Mouse (Mus musculus): ENCODE data around the gene Ppp1r27. TPM values are rescaled to one million over a fixed set of nuclear protein-coding genes. Genes with fewer than 3 reads are reported as not detected.
A peak's percentile ranks its signal among the peaks of the same experiment; 100 is the strongest.
"Not testable (repeated sequence)": the region's sequence is repeated elsewhere in the genome, so short reads cannot be mapped to it uniquely, and the experiment has no call there.

The Ppp1r27 gene
- polyA plus RNA-seq, 1 experiment from 2014 or later: not detected

- no peak for ATAC-seq
- Histone ChIP-seq H3K4me1 (replicated peaks) (no peaks in the 10 kb centered on the region), H3K4me2 (replicated peaks) (no peak overlapping the region), H3K9ac (replicated peaks) (no peak overlapping the region), H3K27ac (no peak overlapping the region), H3K27me3 (no peaks in the 10 kb centered on the region), H3K36me3 (no peaks in the 10 kb centered on the region), H3K9me3 (no peaks in the 10 kb centered on the region), H3K4me3 (replicated peaks) (no peak overlapping the region)
- WGBS: 84% methylated on average over 9 of the region's 9 CpGs
These were observed 30.4 kb downstream of the Ppp1r27 start for GRCm38 (mm10) chr11:120520498-120520897.

GRCm38 (mm10) chr11:120519738-120520137, 31.2 kb downstream of the Ppp1r27 start:
- ATAC-seq: no peak
- Histone ChIP-seq H3K27me3 (no peaks in the 10 kb centered on the region), H3K4me3 (replicated peaks) (no peak overlapping the region), H3K9ac (replicated peaks) (0 out of 2 replicates have a peak overlapping the region, but pooled peaks have one; percentile 2), H3K27ac (no peak overlapping the region), H3K4me2 (replicated peaks) (no peak overlapping the region), H3K36me3 (no peaks in the 10 kb centered on the region), H3K9me3 (no peaks in the 10 kb centered on the region), H3K4me1 (replicated peaks) (no peaks in the 10 kb centered on the region)
- 58% methylated on average over 9 of the region's 9 CpGs for WGBS

DNA sequence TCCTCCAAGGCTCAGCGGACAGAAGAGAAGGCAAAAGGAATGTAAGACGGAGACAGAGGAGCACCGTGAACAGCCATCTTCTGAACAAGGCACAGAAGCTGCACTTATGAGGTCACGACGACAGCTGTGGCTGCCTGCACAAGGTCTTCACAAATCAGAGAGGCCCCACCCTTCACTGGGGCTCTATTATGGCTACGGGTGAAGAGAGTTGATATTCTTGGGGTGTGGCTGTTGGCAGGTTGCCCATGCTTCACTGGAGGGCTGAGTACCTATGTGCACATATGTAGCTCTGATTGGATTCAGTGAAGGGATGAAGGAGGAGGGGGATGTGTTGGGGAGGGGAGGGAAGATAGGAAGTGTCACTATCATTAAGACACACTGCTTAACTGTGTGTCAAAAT, 32.4 kb downstream of the Ppp1r27 start:
- Histone ChIP-seq H3K4me2 (replicated peaks) (no peak overlapping the region), H3K36me3 (no peaks in the 10 kb centered on the region), H3K27ac (no peak overlapping the region), H3K4me3 (replicated peaks) (no peak overlapping the region), H3K4me1 (replicated peaks) (no peaks in the 10 kb centered on the region), H3K27me3 (no peaks in the 10 kb centered on the region), H3K9me3 (no peaks in the 10 kb centered on the region), H3K9ac (replicated peaks) (no peak overlapping the region)
- ATAC-seq: no peak
- WGBS: 80% methylated on average over 6 of the region's 6 CpGs

GRCm38 (mm10) chr11:120518027-120518426, 32.9 kb downstream of the Ppp1r27 start:
- WGBS: 70% methylated on average over 6 of the region's 6 CpGs
- no peak overlapping the region for H3K4me3 ChIP-seq (replicated peaks)
- H3K9me3 ChIP-seq: no peaks in the 10 kb centered on the region
- no peaks in the 10 kb centered on the region for H3K36me3 ChIP-seq
- H3K4me2 ChIP-seq (replicated peaks): no peak overlapping the region
- H3K4me1 ChIP-seq (replicated peaks): no peaks in the 10 kb centered on the region
- H3K27ac ChIP-seq: no peak overlapping the region
- H3K27me3 ChIP-seq: no peaks in the 10 kb centered on the region
- no peak overlapping the region for H3K9ac ChIP-seq (replicated peaks)
- ATAC-seq: no peak

DNA sequence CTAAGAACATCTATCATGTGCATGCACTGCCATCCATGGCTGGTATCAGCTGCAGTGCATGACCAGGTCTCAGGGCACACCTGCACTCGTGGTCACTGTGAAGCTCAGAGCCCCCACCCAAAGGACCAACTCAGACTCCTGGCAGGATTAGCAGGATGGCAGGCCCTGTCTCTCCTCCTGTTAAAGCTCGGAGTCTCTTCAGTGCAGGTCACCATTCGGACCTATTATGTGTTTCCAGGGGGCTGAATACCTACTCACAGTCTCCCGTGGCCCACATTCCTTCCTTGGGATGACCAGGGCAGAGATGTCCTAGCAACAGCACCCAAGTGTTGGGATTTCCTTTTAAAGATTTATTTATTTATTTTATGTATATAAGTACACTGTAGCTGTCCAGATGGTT, 33.8 kb downstream of the Ppp1r27 start:
- no peak overlapping the region for H3K9ac ChIP-seq (replicated peaks)
- ATAC-seq: no peak
- no peak overlapping the region for H3K4me3 ChIP-seq (replicated peaks)
- H3K27ac ChIP-seq: no peak overlapping the region
- WGBS: 71% methylated on average over 4 of the region's 4 CpGs
- no peaks in the 10 kb centered on the region for H3K9me3 ChIP-seq
- H3K4me1 ChIP-seq (replicated peaks): no peaks in the 10 kb centered on the region
- H3K27me3 ChIP-seq: no peaks in the 10 kb centered on the region
- no peak overlapping the region for H3K4me2 ChIP-seq (replicated peaks)
- no peaks in the 10 kb centered on the region for H3K36me3 ChIP-seq

- H3K27ac ChIP-seq: no peak overlapping the region
- H3K4me3 ChIP-seq (replicated peaks): no peak overlapping the region
- no peak overlapping the region for H3K4me2 ChIP-seq (replicated peaks)
- peaks cover 5% of the 10 kb centered on the region; the same call in 1 of the 2 replicates for H3K4me1 ChIP-seq (replicated peaks)
- no peaks in the 10 kb centered on the region for H3K9me3 ChIP-seq
- no peaks in the 10 kb centered on the region for H3K27me3 ChIP-seq
- no peak overlapping the region for H3K9ac ChIP-seq (replicated peaks)
- no peaks in the 10 kb centered on the region for H3K36me3 ChIP-seq
- peak; percentile 79 for ATAC-seq
- WGBS: 16% methylated on average over 17 of the region's 17 CpGs
These were observed 35.3 kb downstream of the Ppp1r27 start for GRCm38 (mm10) chr11:120515611-120516010.

DNA sequence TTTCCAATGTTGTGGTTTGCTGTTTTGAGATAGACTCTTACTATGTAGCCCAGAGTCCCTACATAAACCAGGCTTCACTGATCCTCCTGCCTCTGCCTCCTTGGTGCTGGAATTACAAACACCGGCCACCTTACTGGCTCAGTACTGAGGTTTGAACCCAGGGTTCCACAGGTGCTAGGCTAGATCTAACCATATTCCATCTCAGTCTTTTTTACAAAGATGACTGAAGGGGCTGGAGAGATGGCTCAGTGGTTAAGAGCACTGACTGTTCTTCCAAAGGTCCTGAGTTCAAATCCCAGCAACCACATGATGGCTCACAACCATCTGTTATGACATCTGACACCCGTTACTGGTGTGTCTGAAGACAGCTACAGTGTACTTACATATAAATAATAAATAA, 36.7 kb downstream of the Ppp1r27 start:
- H3K4me1 ChIP-seq (replicated peaks): peaks cover 12% of the 10 kb centered on the region; the same call in 1 of the 2 replicates
- not testable (repeated sequence) for H3K27me3 ChIP-seq; H3K9me3 ChIP-seq; H3K4me2 ChIP-seq (replicated peaks); H3K9ac ChIP-seq (replicated peaks); H3K4me3 ChIP-seq (replicated peaks); H3K36me3 ChIP-seq; ATAC-seq; H3K27ac ChIP-seq
- 97% methylated on average over 2 of the region's 2 CpGs for WGBS

- no peak overlapping the region for H3K4me3 ChIP-seq (replicated peaks)
- H3K27ac ChIP-seq: no peak overlapping the region
- peaks cover 12% of the 10 kb centered on the region; the same call in 1 of the 2 replicates for H3K4me1 ChIP-seq (replicated peaks)
- no peaks in the 10 kb centered on the region for H3K27me3 ChIP-seq
- 54% methylated on average over 6 of the region's 6 CpGs for WGBS
- ATAC-seq: no peak
- H3K9me3 ChIP-seq: no peaks in the 10 kb centered on the region
- no peak overlapping the region for H3K4me2 ChIP-seq (replicated peaks)
- no peaks in the 10 kb centered on the region for H3K36me3 ChIP-seq
- H3K9ac ChIP-seq (replicated peaks): no peak overlapping the region
These were observed 38.0 kb downstream of the Ppp1r27 start for GRCm38 (mm10) chr11:120512790-120513453.

DNA sequence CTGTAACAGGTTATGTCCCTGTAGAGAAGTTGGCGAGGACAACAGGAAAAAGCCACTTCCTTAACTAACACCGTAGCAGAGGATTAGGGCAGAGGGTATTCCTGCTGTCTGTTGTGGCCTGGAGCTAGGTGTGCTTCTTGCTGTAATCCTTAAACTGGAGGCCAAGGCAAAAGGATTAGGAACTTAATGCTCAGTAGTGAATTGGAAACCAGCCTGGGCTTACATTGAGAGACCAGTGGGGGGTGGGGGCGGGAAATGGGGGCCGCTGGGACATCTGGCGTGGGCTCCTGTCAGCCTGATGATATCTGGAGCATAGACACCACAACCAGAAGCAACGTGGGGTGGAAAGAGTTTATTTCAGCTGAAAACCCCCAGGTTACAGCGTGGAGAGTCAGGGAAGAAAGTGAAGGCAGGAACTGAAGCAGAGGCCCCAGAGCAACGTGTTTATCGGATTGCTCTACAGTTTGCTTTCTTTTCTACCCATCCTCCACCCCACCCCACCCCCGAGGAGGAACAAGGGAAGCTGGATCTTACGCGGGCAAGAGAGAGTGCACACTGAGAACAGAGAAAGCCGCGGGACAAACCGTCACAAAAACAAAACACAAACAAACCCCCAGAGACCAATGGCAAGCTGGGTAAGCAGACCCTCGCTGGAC, 40.4 kb downstream of the Ppp1r27 start:
- no peaks in the 10 kb centered on the region for H3K27me3 ChIP-seq
- peak overlapping the region; percentile 40; the same call in 1 of the 2 replicates for H3K27ac ChIP-seq
- ATAC-seq: no peak
- H3K9me3 ChIP-seq: no peaks in the 10 kb centered on the region
- no peaks in the 10 kb centered on the region for H3K36me3 ChIP-seq
- 5% methylated on average over 16 of the region's 16 CpGs for WGBS
- peaks cover 12% of the 10 kb centered on the region; the same call in 1 of the 2 replicates for H3K4me1 ChIP-seq (replicated peaks)
- H3K9ac ChIP-seq (replicated peaks): no peak overlapping the region
- peak overlapping the region; percentile 38 for H3K4me2 ChIP-seq (replicated peaks)
- H3K4me3 ChIP-seq (replicated peaks): no peak overlapping the region; the same call in 1 of the 2 replicates

DNA sequence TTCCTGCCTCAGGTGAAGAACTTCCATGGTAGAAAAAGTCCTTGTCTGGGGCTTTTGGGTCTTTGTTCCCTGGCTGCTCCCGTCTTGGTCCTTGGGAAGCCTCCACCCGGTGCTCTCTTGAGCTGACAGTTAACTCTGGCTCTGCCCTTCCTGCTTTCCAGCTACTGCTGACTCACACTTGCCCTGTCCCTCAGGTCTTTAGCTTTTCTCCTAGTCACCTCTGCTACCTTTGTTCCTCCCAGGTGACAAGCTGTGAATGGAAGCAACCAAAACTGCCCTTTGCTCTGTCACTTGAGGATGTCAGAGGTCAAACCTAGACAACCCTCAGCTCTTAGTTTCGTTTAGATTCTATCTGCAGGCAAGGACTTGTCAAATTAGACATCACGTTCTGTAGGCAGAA, 41.0 kb downstream of the Ppp1r27 start:
- no peak overlapping the region for H3K4me3 ChIP-seq (replicated peaks)
- WGBS: 41% methylated on average over 4 of the region's 4 CpGs
- H3K9ac ChIP-seq (replicated peaks): no peak overlapping the region
- H3K4me2 ChIP-seq (replicated peaks): no peak overlapping the region; the same call in 1 of the 2 replicates
- no peak for ATAC-seq
- peaks cover 12% of the 10 kb centered on the region; the same call in 1 of the 2 replicates for H3K4me1 ChIP-seq (replicated peaks)
- no peaks in the 10 kb centered on the region for H3K9me3 ChIP-seq
- no peaks in the 10 kb centered on the region for H3K27me3 ChIP-seq
- no peaks in the 10 kb centered on the region for H3K36me3 ChIP-seq
- no peak overlapping the region for H3K27ac ChIP-seq

GRCm38 (mm10) chr11:120508290-120508870, 42.6 kb downstream of the Ppp1r27 start:
- H3K4me2 ChIP-seq (replicated peaks): no peak overlapping the region
- WGBS: 90% methylated on average over 9 of the region's 9 CpGs
- no peak overlapping the region for H3K9ac ChIP-seq (replicated peaks)
- H3K4me1 ChIP-seq (replicated peaks): peaks cover 12% of the 10 kb centered on the region; the same call in 1 of the 2 replicates
- no peak overlapping the region for H3K27ac ChIP-seq
- no peaks in the 10 kb centered on the region for H3K27me3 ChIP-seq
- ATAC-seq: no peak
- H3K36me3 ChIP-seq: no peaks in the 10 kb centered on the region
- no peak overlapping the region for H3K4me3 ChIP-seq (replicated peaks)
- H3K9me3 ChIP-seq: no peaks in the 10 kb centered on the region

DNA sequence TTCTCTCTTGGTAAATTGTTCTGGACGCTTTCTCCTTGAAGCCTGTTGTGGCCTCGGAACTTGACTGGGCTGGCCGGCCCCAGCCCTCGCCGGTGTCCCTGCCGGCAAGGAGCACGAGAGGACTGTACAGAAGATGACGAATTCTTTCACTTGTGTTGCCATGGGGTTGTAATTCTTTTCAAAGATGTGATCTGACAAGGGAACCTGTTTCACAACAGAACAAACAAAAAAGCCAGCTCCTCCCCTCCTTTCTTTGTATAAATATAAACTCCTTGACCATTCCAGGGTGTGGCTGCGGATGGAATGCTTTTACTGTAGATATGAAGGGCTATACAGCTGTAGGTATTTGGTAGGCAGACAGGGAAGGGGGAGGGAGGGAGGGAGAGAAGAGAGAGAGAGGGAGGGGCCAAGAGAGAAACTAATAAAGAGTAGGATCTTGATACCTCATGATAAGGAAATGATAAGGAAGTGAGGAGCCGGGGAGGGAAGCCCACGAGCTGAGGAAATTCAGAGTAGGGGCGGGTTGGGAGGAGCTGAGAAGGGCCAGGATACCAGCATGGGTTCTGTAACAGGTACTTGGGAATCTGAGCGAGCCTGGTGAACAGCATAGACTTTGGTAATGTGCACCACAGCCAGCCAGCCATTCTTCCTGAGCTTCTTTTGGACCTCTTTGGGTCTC, 43.2 kb downstream of the Ppp1r27 start:
- Histone ChIP-seq H3K4me2 (replicated peaks) (no peak overlapping the region), H3K9me3 (no peaks in the 10 kb centered on the region), H3K4me3 (replicated peaks) (no peak overlapping the region), H3K36me3 (no peaks in the 10 kb centered on the region), H3K27ac (no peak overlapping the region), H3K4me1 (replicated peaks) (peaks cover 12% of the 10 kb centered on the region; the same call in 1 of the 2 replicates), H3K9ac (replicated peaks) (no peak overlapping the region), H3K27me3 (no peaks in the 10 kb centered on the region)
- ATAC-seq: no peak
- WGBS: 82% methylated on average over 13 of the region's 13 CpGs

Data from midbrain, embryonic 13.5 days (tissue).